Mouse (Mus musculus) stomach, embryonic 14.5 days (tissue): ENCODE results near the gene Gm11444. TPM values are rescaled to one million over a fixed set of nuclear protein-coding genes. Genes with fewer than 3 reads are reported as not detected.

Experiments
- ATAC-seq: fragments of 200-750 bp; cut with Nextera tagmentation; 2 replicates; pipeline ENCODE4 v1.8.0; 2017; ENCODE audit warnings: low read depth, moderate TSS enrichment; ENCODE audit not compliant: insufficient number of reproducible peaks, insufficient read depth, low FRiP score
- H3K27ac ChIP-seq: fragments of 300-500 bp; sonication (generic); 2 replicates; pipeline ENCODE4 v1.5.1; 2014; ENCODE audit warnings: mild to moderate bottlenecking, low read length, moderate library complexity, mixed read lengths
- H3K27me3 ChIP-seq: fragments of 300-500 bp; sonication (generic); 2 replicates; pipeline ENCODE4 v1.6.1; 2014; ENCODE audit warnings: low read length, control low read depth, mixed read lengths; ENCODE audit not compliant: control insufficient read depth, insufficient read depth
- H3K36me3 ChIP-seq: fragments of 300-500 bp; sonication (generic); 2 replicates; pipeline ENCODE4 v1.6.1; 2014; ENCODE audit warnings: mild to moderate bottlenecking, control low read depth, low read length, moderate library complexity, mixed read lengths; ENCODE audit not compliant: control insufficient read depth, insufficient read depth
- H3K4me1 ChIP-seq: fragments of 300-500 bp; sonication (generic); 2 replicates; pipeline ENCODE4 v1.6.1; 2014; ENCODE audit warnings: low read length, control low read depth, mixed read lengths; ENCODE audit not compliant: control insufficient read depth, insufficient read depth
- H3K4me2 ChIP-seq: fragments of 300-500 bp; sonication (generic); replicated peaks from 2 replicates; pipeline ENCODE4 v1.6.1; 2014; ENCODE audit warnings: low read depth, low read length, control low read depth
- H3K4me3 ChIP-seq: fragments of 300-500 bp; sonication (generic); 2 replicates; pipeline ENCODE4 v1.5.1; 2014; ENCODE audit warnings: low read depth, low read length, control low read depth
- H3K9ac ChIP-seq: fragments of 300-500 bp; sonication (generic); replicated peaks from 2 replicates; pipeline ENCODE4 v1.6.1; 2014; ENCODE audit warnings: low read depth, mild to moderate bottlenecking, control low read depth, low read length, moderate library complexity, mixed read lengths
- H3K9me3 ChIP-seq: fragments of 300-500 bp; sonication (generic); 2 replicates; pipeline ENCODE4 v1.6.1; 2016; ENCODE audit warnings: low read depth, low read length, control low read depth; ENCODE audit not compliant: control insufficient read depth
- WGBS: fragments of 180-500 bp; shearing (Covaris S2); extraction: QIAGEN DNeasy Blood & Tissue Kit; methylation state at CpG from one replicate; pipeline ENCODE4 v1.1.7; 2014; 5-methylcytosine and 5-hydroxymethylcytosine counted together
- polyA plus RNA-seq: library from polyadenylated mRNA; unstranded; fragments of >200 nt; fragmentation: Nextera tagmentation; extraction: Ambion mirVana; gene quantifications from 2 replicates; pipeline ENCODE4 v1.2.1, GENCODE M21; 2014

Gene Gm11444
- polyA plus RNA-seq, 1 experiment from 2014 or later, result not detected

GRCm38 (mm10) chr11:85821659-85822058 lies 28.5 kb downstream of the Gm11444 start:
- Histone ChIP-seq H3K9me3 (no peaks in the 10 kb centered on the region), H3K4me1 (no peaks in the 10 kb centered on the region), H3K4me2 (no peak overlapping the region)

GRCm38 (mm10) chr11:85820959-85821358 lies 29.2 kb downstream of the Gm11444 start:
- WGBS, result 91% methylated on average over 3 of the region's 3 CpGs
- 0 out of 2 replicates have a peak, but pooled peaks cover under 1% of the 10 kb centered on the region for H3K4me1 ChIP-seq

More at GRCm38 (mm10) chr11:85821659-85822058, 28.5 kb downstream of the Gm11444 start:
- ATAC-seq, result no peak
- no peaks in the 10 kb centered on the region for H3K36me3 ChIP-seq
- H3K27me3 ChIP-seq, result no peaks in the 10 kb centered on the region
- 79% methylated on average over 9 of the region's 9 CpGs for WGBS
- H3K27ac ChIP-seq, result no peak overlapping the region
- H3K9ac ChIP-seq, result no peak overlapping the region
- H3K4me3 ChIP-seq, result no peak overlapping the region

GRCm38 (mm10) chr11:85818401-85818800 lies 31.7 kb downstream of the Gm11444 start:
- H3K9ac ChIP-seq, result no peak overlapping the region
- no peak for ATAC-seq
- no peak overlapping the region for H3K27ac ChIP-seq
- peaks cover 6% of the 10 kb centered on the region; the same call in 1 of the 2 replicates for H3K4me1 ChIP-seq
- H3K4me3 ChIP-seq, result no peak overlapping the region
- H3K27me3 ChIP-seq, result no peaks in the 10 kb centered on the region
- H3K9me3 ChIP-seq, result no peaks in the 10 kb centered on the region
- H3K4me2 ChIP-seq, result no peak overlapping the region
- H3K36me3 ChIP-seq, result no peaks in the 10 kb centered on the region
- 57% methylated on average over 3 of the region's 3 CpGs for WGBS

More at GRCm38 (mm10) chr11:85820959-85821358, 29.2 kb downstream of the Gm11444 start:
- H3K4me2 ChIP-seq, result no peak overlapping the region
- no peaks in the 10 kb centered on the region for H3K36me3 ChIP-seq
- no peak overlapping the region for H3K27ac ChIP-seq
- H3K9ac ChIP-seq, result no peak overlapping the region
- no peak overlapping the region for H3K4me3 ChIP-seq
- no peak for ATAC-seq
- no peaks in the 10 kb centered on the region for H3K9me3 ChIP-seq
- H3K27me3 ChIP-seq, result no peaks in the 10 kb centered on the region

GRCm38 (mm10) chr11:85816471-85816870 lies 33.7 kb downstream of the Gm11444 start:
- no peak overlapping the region for H3K27ac ChIP-seq
- H3K4me3 ChIP-seq, result no peak overlapping the region
- 83% methylated on average over 5 of the region's 5 CpGs for WGBS

GRCm38 (mm10) chr11:85814678-85815077 lies 35.5 kb downstream of the Gm11444 start:
- Histone ChIP-seq H3K9me3 (no peaks in the 10 kb centered on the region), H3K4me1 (peaks cover 6% of the 10 kb centered on the region; the same call in 1 of the 2 replicates), H3K4me3 (no peak overlapping the region), H3K4me2 (no peak overlapping the region), H3K36me3 (no peaks in the 10 kb centered on the region), H3K27me3 (no peaks in the 10 kb centered on the region), H3K9ac (no peak overlapping the region), H3K27ac (no peak overlapping the region)
- ATAC-seq, result no peak
- 16% methylated on average over 4 of the region's 4 CpGs for WGBS

More at GRCm38 (mm10) chr11:85816471-85816870, 33.7 kb downstream of the Gm11444 start:
- Histone ChIP-seq H3K4me1 (peaks cover 6% of the 10 kb centered on the region; the same call in 1 of the 2 replicates), H3K4me2 (no peak overlapping the region), H3K27me3 (no peaks in the 10 kb centered on the region), H3K9ac (no peak overlapping the region), H3K36me3 (no peaks in the 10 kb centered on the region), H3K9me3 (no peaks in the 10 kb centered on the region)
- no peak for ATAC-seq

- peaks cover 8% of the 10 kb centered on the region; the same call in 1 of the 2 replicates for H3K4me1 ChIP-seq
- H3K4me2 ChIP-seq, result no peak overlapping the region
- no peak overlapping the region for H3K9ac ChIP-seq
- H3K27me3 ChIP-seq, result no peaks in the 10 kb centered on the region
- no peak for ATAC-seq
- H3K36me3 ChIP-seq, result no peaks in the 10 kb centered on the region
- no peaks in the 10 kb centered on the region for H3K9me3 ChIP-seq
- no peak overlapping the region for H3K4me3 ChIP-seq
- no peak overlapping the region for H3K27ac ChIP-seq
- 77% methylated on average over 12 of the region's 12 CpGs for WGBS
These were observed 37.7 kb downstream of the Gm11444 start for GRCm38 (mm10) chr11:85812201-85812966.

GRCm38 (mm10) chr11:85811676-85812075 lies 38.5 kb downstream of the Gm11444 start:
- Histone ChIP-seq H3K9ac (no peak overlapping the region), H3K9me3 (no peaks in the 10 kb centered on the region), H3K36me3 (no peaks in the 10 kb centered on the region), H3K4me3 (no peak overlapping the region), H3K4me1 (peaks cover 10% of the 10 kb centered on the region; the same call in 1 of the 2 replicates), H3K27ac (no peak overlapping the region), H3K27me3 (no peaks in the 10 kb centered on the region), H3K4me2 (no peak overlapping the region)
- WGBS, result 93% methylated on average over 5 of the region's 5 CpGs
- ATAC-seq, result no peak

GRCm38 (mm10) chr11:85811229-85811628 lies 38.9 kb downstream of the Gm11444 start:
- H3K27ac ChIP-seq, result no peak overlapping the region
- H3K9me3 ChIP-seq, result no peaks in the 10 kb centered on the region
- H3K4me3 ChIP-seq, result no peak overlapping the region
- 77% methylated on average over 4 of the region's 4 CpGs for WGBS
- H3K9ac ChIP-seq, result no peak overlapping the region
- H3K36me3 ChIP-seq, result no peaks in the 10 kb centered on the region
- H3K4me1 ChIP-seq, result peaks cover 10% of the 10 kb centered on the region; the same call in 1 of the 2 replicates
- no peak for ATAC-seq
- H3K4me2 ChIP-seq, result no peak overlapping the region
- H3K27me3 ChIP-seq, result no peaks in the 10 kb centered on the region
